Mouse (Mus musculus) gastrocnemius, postnatal 4 days (tissue): ENCODE results near the gene Babam1. TPM values are rescaled to one million over a fixed set of nuclear protein-coding genes. Genes with fewer than 3 reads are reported as not detected.
"Not testable (repeated sequence)": the region's sequence is repeated elsewhere in the genome, so short reads cannot be mapped to it uniquely, and the experiment has no call there.

Source experiments
- DNase-seq, 2 experiments: peaks; one replicate each; pipeline ENCODE4 v3.0.0; 2021 to 2022; ENCODE audit warnings: low spot score in 2 of 2, mixed read lengths in 2 of 2
- total RNA-seq, 2 experiments: library from RNA; stranded (reverse); gene quantifications; 2 replicates each; pipeline ENCODE4 v1.2.3; 2021

Babam1 gene
- total RNA-seq, 2 experiments from 2014 or later = 64.4 to 77.9 TPM

DNA sequence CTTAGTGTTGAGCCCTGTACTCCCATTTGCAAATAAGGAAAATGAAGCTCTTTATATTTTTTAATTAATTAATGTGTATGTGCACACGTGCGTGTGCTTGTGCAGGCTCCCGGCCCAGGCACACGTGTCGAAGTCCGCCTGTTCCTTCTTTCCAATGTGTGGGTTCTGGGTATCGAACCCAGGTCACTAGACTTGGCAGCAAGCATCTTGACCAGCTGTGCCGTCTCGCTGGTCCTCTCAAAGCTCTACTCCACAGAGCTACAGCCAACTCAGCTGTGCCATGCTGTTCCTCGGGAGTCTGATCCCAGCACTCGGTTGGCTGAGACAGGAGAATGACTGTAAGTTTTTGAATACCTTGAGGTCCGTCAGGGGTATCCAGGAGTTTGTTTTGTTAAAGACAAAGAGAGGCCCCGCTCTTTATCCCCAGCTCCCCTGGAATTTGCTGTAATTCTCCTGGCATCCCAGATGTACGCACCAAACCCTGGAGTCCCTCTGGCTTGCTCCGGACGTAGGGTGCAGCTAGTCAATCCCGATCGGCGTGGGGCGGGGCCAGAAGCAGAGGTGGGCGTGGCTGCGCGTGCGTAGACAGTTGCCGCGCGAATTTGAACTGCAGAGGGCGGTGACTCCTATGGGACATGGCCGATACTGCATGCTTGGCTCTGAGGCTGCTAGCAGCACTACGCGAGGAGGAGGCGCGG is 8.9 kb downstream of the Babam1 start, which contains the start of gene Ankle1:
Gene Ankle1 (plus strand): TSS at position 610 of the 698 bp plus-strand sequence.
- DNase-seq = peak; percentile 93 to 95

DNA sequence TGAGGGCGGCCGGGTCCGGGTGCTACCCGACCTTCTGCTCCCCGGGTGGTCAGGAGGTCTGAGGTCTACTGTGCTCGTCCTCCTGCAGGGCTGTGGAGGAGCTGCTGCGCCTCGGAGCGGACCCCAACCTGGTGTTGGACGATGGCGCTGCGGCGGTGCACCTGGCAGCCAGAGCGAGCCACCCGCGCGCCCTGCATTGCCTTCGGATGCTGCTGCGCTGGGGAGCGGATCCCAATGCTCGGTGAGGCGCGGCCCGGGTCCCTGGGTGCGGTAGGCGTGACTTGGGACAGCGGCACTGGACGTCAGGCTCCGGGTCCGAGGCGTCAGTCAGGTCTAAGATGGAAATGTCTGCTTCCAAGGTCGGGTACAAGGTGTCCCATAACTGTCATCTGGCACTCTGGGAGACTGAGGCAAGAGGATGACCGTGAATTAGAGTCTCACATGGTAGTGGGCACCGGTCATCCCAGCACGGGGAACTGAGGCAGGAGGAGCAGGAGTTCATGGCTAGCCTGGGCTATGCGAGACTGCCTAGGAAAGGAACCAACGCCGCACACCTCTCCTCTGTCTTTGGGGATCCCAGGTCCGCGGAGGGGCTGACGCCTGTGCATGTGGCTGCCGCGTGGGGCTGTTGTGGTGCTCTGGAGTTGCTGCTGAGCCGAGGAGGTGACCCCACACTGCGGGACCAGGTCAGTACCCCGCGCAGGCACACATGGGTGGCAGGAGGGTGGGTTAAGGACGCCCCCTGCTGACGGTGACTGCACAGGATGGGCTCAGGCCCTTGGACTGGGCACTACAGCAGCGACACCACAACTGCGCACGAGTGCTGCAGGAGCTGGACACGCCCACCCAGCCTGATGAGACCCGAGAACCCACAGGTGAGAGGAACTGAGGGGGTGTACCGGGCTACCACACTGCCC is 9.7 kb downstream of the Babam1 start:
- peak in 1 of 2 experiments; percentile 69 for DNase-seq

DNA sequence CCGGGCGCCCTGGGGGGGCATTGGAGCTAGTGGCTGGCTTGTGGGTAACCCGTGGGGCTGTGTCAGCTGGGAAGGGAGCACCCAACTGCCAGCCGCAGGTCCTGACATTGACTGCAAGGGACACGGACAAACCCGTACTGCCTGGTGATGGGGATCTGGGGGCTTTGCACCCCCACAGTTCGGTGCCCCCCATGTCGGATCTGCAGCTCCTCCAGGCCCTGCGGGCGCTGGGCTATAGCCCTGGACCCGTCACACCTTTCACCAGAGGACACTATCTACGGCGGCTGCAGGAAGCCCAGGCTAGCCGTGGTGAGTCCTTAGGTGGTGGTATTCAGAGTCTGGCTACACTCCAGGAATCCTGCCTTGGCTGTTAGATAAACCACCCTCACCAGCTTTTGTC is 10.8 kb downstream of the Babam1 start:
- DNase-seq = peak in 1 of 2 experiments; percentile 12

DNA sequence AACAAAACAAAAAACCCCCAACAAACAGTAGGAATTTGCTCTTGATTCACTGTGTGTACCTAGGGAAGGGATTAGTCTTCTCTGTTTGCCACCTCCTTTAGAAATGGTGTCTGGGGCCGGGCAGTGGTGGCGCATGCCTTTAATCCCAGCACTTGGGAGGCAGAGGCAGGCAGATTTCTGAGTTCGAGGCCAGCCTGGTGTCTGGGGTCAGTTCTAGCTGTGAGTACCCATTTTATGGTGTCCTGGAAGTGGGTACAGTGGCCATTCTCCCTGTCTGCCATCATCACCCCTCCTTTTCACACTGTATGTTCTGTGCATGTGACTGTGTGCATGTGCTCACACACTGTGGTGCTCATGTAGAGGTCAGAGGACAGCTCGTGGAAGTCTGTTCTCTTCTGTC is 11.6 kb downstream of the Babam1 start:
- no peak for DNase-seq

DNA sequence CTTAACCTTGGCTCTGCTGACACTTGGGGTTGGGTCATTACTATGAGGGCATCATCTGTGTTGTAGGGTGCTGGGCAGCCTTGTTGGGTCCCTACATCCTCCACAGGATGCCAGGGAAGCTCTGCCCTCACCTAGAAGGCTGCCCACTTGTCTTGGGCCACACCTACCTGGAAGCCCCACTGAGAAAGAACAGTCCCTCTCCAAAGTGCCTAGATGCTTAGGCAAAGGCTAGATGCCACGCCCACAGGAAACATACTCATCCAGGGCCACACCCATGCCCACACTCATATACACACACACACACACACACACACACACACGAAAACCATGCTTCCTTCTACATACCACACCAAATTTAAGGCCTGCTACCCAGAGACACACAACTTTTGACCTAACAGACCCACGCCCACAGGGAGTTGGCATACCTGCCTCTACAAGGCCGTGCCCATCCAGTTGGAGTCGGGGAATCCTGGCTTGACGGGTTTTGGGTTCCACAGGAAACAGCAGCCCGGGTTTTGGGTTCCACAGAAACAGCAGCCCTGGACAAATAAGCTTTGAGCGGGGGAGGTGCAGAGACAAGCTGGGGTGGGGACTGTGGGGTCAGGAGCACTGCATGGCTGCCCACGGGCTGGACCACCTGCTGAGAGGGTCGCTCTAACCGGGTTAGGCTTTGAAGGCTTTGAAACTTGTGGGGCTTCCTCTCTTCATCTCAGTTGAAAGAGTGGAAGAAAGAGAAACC is 15.0 kb downstream of the Babam1 start:
- no peak for DNase-seq

DNA sequence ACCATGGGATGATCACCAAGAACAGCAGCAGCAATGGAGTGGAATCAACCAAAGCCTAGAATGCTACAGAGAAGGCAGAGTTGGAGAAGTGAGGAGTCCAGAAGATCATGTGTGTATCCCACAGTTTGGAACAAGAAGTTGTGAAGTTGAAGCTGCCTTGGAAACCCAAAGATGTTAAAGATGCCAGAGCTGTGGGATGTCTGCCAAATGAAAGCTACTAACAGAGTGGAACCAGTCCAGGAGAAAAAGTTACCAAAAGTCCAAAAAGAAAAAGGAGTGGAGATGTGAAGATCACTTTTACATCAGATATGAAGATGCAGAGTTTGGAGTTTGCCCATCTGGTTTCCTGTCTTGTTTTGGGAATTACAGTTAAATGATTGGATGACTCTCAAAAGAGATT is 25.5 kb downstream of the Babam1 start:
- DNase-seq = no peak

DNA sequence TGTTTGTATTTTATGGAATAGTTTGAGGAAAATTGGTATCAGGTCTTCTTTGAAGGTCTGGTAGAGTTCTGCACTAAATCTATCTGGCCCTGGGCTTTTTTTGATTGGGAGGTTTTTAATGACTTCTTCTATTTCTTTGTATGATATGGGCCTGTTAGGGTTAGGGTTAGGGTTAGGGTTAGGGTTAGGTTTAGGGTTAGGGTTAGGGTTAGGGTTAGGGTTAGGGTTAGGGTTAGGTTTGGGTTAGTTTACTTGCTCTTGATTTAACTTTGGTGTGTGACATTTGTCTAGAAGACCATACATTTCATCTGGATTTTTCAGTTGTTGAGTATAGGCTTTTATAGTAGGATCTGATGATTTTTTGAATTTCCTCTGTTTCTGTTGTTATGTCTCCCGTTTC is 36.3 kb downstream of the Babam1 start:
- not testable (repeated sequence) for DNase-seq

DNA sequence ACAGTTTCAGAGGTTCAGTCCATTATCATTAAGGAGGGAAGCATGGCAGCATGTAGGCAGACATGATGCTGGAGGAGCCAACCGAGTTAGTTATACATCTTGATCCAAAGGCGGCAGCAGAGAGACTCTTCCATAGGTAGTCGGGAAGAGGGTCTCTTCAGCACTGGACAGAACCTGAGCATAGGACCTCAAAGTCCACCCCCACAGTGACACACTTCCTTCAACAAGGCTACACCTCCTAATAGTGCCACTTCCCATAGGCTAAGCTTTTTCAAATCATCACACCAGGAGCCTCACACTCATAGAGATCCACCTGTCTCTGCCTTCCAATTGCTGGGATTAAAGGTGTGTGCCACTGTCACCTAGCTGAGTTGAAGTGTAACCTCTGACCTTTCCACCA is 40.4 kb downstream of the Babam1 start:
- no peak for DNase-seq

DNA sequence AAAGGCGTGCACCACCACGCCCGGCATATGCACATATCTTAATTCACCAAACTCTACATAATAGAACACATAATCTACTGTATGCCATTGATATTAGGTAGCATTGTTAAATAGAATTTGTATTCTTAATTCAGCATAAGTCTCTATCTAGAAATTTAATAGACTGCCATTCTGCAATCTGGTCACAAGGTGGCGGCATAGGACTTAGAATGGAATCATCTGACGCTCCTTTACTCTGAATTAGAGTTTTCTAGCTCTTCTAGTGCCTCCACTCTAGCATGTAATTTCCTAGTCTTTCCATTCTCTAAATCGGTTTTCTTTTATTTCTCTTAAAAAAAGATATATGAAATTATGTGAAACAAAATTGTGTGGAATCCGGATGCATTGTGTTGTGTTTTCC is 44.7 kb downstream of the Babam1 start:
- no peak for DNase-seq

DNA sequence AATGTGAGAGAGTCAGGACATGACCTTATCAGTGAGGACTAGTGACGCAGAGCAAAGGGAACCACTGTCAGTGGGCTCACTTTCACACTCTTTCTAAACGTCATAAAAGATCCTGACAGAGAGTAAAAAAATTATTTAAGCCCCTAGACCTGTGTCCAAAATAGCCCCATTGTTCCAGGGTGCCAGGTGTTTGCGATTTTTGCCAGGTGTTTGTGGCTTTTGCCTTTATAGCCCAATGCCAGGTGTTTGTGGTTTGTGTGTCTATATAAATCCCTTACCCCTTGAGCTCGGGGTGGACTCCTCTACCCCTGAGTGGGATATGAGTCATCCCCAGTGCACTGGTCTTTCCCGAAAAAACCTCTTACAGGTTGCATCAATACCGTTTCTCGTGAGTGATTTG is 48.4 kb downstream of the Babam1 start:
- DNase-seq = no peak

DNA sequence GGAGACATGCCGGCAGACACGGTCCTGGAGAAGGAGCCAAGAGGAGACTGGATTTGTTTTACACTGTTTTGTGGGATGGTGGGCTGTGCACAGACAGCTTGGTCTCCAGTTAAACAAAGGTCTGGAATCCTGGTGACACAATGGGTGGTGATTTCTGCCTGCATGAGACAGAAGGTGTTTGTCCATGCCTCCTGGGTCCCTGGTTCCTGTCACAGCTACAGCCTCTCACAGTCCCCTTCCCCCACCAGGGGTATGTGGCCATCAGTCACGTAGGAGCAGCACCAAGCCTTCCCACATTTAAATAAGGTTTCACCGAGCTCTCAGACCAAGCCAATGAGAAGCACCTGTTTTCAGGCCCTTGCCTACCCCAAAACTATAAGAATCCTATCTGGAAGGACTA is 54.7 kb downstream of the Babam1 start:
- DNase-seq = no peak

DNA sequence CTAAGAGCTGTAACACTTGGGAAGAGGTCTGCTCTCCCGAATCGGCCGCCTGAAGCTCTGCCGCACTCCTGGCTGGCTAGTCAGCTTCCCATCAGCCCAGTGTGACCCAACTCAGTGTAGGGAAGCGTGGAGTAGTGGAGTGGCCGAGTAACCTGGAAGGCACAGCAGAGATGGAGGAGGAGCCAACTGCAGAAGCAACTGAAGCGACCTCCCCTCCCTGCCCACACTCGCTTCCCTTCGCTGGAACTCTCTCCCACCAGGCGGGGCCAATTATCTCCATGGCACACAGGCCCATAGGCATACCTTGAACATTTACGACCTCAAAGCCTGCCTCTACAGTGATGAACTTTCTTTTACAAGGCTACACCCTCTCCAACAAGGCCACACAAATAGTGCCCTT is 55.1 kb downstream of the Babam1 start:
- DNase-seq = no peak

DNA sequence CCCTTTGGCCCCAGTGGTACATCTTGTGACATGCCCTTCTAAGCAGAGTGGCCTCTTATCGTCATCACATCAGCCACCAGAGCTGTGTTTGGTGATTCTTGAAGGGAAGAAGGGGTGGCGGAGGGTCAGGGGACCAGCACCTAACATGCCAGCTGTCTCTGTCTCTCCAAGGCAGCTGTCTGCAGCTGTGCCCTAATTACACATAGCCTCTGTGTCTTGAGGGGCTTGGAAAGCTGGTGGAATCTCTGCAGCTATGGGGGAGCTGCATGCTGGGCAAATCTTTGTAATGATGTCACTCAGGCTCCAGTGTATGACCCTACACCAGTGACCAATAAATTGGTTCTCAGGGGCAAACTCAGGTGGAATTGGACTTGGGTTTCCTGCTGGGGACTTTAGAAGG is 56.0 kb downstream of the Babam1 start:
- DNase-seq = peak in 1 of 2 experiments; percentile 14

Other genes with a start within 250 kb of the Babam1 start
- gene Myo9b, start 124.1 kb upstream of the Babam1 start, total RNA-seq = 10 to 100 TPM; 35.7 to 45.0 TPM
- 10 to 100 TPM; 12.9 to 15.2 TPM for gene Haus8, start 123.9 kb upstream of the Babam1 start, total RNA-seq
- gene Use1, start 30.0 kb upstream of the Babam1 start, total RNA-seq = 100 to 1,000 TPM; 139 to 149 TPM
- 1 to 10 TPM; 8.1 to 9.2 TPM for gene Ocel1, start 25.6 kb upstream of the Babam1 start, total RNA-seq
- gene Nr2f6, start 14.9 kb upstream of the Babam1 start, total RNA-seq = 10 to 100 TPM; 37.0 to 40.4 TPM
- gene Ushbp1, start 1.1 kb upstream of the Babam1 start, total RNA-seq = 10 to 100 TPM; 14.7 to 17.4 TPM
- gene Ankle1, start 9.1 kb downstream of the Babam1 start, total RNA-seq = 1 to 10 TPM; 6.0 to 7.1 TPM
- 10 to 100 TPM; 47.1 to 47.3 TPM for gene Abhd8, start 66.8 kb downstream of the Babam1 start, total RNA-seq
- gene Mrpl34, start 68.1 kb downstream of the Babam1 start, total RNA-seq = 10 to 100 TPM; 29.0 to 34.4 TPM
- gene Dda1, start 72.3 kb downstream of the Babam1 start, total RNA-seq = 10 to 100 TPM; 40.3 to 44.2 TPM
- gene Ano8, start 89.1 kb downstream of the Babam1 start, total RNA-seq = 10 to 100 TPM; 20.8 to 25.3 TPM
- gene Gtpbp3, start 91.2 kb downstream of the Babam1 start, total RNA-seq = 10 to 100 TPM; 17.8 to 19.1 TPM
- 10 to 100 TPM; 15.9 to 16.6 TPM for gene Plvap, start 114.9 kb downstream of the Babam1 start, total RNA-seq
- under 1 TPM; 0.47 to 0.83 TPM for gene Ccdc194, start 128.8 kb downstream of the Babam1 start, total RNA-seq
- 10 to 100 TPM; 18.3 to 20.1 TPM for gene Bst2, start 140.6 kb downstream of the Babam1 start, total RNA-seq
- gene Mvb12a, start 146.1 kb downstream of the Babam1 start, total RNA-seq = 10 to 100 TPM; 30.3 to 33.1 TPM
- under 1 TPM in 1 of 2 experiments, not detected in 1; 0.21 TPM for gene Tmem221, start 162.0 kb downstream of the Babam1 start, total RNA-seq
- gene Nxnl1, start 169.7 kb downstream of the Babam1 start, total RNA-seq = under 1 TPM; 0.26 to 0.29 TPM
- gene Slc27a1, start 172.0 kb downstream of the Babam1 start, total RNA-seq = 10 to 100 TPM; 51.7 to 52.8 TPM
- 10 to 100 TPM; 71.4 to 72.1 TPM for gene Pgls, start 195.3 kb downstream of the Babam1 start, total RNA-seq
- 1 to 10 TPM; 1.8 to 2.6 TPM for gene Fam129c, start 200.8 kb downstream of the Babam1 start, total RNA-seq
- 10 to 100 TPM; 63.9 to 77.4 TPM for gene Colgalt1, start 214.1 kb downstream of the Babam1 start, total RNA-seq